Mouse (Mus musculus) lung, postnatal 36 days (tissue): ENCODE results near the gene Wrnip1.
"Not testable (repeated sequence)": the region's sequence is repeated elsewhere in the genome, so short reads cannot be mapped to it uniquely, and the experiment has no call there.

Experiments used
- DNase-seq: peaks from one replicate; pipeline ENCODE4 v3.0.0; 2022; ENCODE audit warnings: mixed read lengths

Gene Wrnip1

GRCm38 (mm10) chr13:32852539-32852938, 50.7 kb downstream of the Wrnip1 start:
- no peak for DNase-seq

GRCm38 (mm10) chr13:32853073-32853472, 51.2 kb downstream of the Wrnip1 start:
- DNase-seq: no peak

DNA sequence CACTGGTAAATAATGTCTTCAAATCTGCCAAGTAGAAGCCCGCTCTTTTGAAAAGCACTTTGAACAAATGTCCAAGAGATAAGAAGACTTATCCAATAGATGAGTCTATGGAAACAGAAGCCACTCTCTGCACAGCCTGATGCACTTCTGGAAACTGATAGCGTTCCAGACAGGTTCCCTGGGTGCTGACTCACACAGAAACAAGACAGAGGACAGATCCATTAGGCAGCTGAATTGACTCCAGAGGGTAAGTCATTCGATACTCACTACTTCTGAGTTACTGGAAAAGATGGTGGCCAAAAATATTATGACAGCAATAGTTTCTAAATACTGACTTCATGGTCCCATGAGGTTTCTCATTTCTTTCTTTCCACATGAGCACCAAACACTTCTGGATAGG, 59.0 kb downstream of the Wrnip1 start:
- no peak for DNase-seq

DNA sequence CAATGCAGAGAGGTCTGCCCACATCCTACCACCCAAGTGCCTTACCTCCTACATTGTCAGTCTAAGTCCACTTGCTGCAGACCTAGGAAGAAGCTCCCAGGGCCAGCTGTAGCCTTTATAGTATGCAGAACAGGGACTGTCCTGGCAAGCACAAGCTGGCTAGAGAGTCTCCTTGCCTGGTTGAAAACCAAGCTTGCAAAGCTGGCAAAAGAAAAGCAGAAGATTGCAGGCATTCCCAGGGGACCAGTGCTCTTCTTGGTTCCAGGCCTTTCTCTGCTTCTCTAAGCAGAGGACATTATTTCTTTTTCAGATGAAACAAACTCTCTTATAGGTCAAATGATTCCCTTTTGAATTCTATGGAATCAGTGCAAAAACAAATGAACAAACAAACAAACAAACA, 61.6 kb downstream of the Wrnip1 start:
- DNase-seq: no peak

- not testable (repeated sequence) for DNase-seq
Observed at GRCm38 (mm10) chr13:32864529-32864928, 62.7 kb downstream of the Wrnip1 start.

DNA sequence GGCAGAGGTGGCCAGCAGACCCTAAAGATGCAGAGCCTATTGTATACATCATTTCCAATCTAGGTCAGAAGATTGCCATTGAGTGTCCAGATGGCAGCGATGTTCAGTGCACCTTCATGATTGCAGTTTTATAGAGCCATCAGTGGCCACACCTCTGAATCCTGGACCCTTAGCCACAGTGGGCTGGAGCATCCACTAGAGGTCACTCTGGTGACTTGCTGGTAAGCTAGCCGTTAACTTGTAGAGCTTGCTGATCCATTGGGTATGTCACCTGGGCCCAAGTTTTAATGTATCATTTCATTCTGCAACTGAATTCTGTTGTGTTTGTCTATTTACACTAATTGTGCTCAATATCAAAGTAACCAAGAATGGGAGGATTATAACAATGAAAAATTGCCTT, 63.8 kb downstream of the Wrnip1 start:
- peak; percentile 32 for DNase-seq

DNA sequence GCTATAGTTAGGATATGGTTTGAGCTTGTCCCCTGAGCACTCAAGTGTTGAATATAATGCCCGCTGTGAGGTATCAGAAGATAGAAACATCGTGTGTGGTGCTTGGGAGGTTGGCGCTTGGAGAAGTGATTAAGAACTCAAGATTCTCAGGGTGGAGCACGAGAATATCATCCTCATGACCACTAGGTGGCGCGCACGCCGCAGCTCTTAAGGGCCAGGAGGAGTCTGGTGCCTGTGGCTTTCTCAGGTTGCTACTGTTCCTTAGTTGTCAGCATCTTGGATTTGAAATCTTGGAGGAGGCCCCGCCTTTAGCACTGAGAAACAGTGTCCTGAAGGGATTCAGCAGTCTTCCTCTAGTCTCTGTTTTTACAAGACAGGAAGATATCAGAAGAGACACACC, 64.6 kb downstream of the Wrnip1 start:
- peak; percentile 85 for DNase-seq

DNA sequence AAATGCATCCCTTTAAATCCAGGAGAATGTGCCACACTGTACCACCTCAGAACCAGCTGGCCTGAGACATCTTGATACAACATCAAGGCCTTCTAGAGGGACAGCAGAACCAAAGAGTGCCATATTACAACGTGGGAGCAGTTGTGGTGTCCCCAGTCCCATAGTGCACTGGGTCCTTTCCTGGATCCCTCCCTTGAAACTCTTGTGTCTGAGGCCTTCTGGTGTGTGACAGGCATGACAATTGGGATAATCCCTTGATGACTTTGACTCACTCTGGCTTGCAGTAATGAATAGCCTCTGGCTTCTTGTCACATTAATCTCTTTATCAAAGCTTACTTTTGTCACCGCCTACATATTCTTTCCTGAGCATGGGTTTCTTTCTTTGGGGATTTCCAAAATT, 65.2 kb downstream of the Wrnip1 start:
- DNase-seq: no peak

DNA sequence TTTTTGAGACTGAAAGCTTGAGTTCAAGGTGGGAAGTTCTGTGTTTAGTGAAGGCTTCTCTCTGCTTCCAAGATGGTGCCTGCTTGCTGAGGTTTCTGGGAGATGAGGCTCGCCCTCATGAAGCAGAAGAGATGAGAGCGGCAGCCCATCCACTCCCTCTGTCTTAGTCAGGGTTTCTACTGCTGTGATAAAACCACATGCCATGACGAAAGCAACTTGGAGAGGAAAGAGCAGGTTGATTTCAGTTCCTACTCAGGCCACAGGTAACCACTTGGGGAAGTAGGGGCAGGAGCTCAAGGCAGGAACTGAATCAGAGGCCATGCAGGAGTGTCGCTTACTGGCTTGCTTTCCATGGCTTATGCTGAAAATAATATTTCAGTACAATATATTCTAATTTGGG, 66.4 kb downstream of the Wrnip1 start:
- not testable (repeated sequence) for DNase-seq

- DNase-seq: no peak
Observed at GRCm38 (mm10) chr13:32868843-32869242, 67.0 kb downstream of the Wrnip1 start.
